Mouse (Mus musculus) liver, embryonic 18 days (tissue): ENCODE measurements around the gene Rmdn3. TPM values are rescaled to one million over a fixed set of nuclear protein-coding genes. Genes with fewer than 3 reads are reported as not detected.

Source experiments
- polyA plus RNA-seq: library from polyadenylated mRNA; depleted of rRNA; stranded (reverse); fragments of >200 nt; gene quantifications from 2 replicates; pipeline ENCODE4 v1.2.3, GENCODE M21; 2012; rRNA removed

Rmdn3 gene
- polyA plus RNA-seq, result 19.7 and 22.1 TPM in 2 replicates

DNA sequence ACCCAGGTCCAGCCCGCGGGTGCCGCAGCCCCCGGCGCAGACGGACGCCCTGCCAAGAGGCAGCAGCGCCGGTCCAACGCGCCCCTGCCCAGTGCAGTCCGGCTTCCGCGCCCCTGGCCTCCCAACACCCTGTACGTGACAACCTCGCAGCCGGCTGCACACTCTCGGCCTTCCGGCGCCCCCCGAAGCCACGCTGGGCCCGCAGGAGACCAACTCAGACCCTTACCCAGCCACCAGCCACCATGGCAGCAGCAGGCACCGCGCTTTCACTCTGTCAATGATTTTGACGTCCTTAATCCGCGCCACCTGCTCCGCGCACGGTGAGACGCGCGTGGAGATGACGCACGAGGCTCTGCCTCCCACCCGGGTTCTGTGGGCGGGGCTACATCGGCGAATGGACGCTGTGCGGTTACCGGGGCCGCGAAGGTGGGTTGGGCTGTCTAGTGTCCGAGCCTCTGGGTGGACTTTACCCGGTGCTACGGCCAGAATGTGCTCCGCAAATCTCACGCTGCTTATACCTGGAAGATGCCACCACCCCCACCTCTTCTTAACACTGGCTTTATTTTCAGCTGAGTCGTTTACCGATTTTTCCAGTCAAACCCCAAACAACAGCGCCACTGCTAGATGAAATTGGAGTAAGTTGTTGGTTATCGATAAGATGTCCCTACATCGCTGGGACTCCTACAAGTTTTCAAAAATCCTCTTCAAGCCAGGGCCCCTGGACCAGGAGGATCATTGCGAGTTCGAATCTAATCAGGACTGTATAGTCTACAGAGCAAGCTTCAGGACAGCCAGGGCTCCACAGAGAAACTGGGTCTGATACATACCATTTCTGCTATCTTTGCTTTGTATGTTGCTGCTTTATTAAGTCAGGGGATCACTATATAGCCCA is at the start of gene Rmdn3:
TSS of gene Rmdn3 (minus strand) at position 354 of the 892 bp plus-strand sequence.

DNA sequence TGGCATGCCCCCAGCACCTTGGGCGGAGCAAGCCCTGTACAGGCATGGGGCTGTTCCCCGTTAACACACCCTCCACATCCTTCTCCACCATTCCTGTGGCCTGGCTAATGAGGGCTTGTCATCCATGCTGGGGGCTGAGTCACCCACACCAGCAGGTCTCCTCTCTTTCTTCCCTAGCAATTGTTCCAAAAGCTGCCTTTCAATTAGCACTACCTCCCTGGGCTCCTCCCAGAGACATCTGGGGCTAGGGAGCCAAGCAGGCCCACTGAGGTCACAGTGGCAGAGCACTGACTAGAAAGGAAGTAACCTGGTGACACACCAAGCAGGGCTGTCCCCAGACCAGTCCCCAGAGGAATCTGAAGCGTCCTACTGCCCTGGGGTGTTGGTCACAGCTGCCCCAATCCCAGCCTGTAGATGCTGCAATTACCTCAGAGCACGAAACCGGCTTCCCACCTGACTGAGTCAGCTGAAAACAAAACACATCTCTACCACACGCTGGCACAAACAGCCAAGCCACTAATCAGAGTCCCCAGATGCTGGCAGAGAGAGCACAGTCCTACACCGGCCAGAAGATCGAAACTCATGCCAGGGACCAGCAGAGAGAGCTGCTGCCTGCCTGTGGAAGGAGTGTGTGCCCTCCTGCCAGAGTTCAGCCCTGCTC is 17.3 kb upstream of the Rmdn3 start, which contains the start of gene Gm14137:
TSS of gene Gm14137 (plus strand) at position 519 of the 661 bp plus-strand sequence.

DNA sequence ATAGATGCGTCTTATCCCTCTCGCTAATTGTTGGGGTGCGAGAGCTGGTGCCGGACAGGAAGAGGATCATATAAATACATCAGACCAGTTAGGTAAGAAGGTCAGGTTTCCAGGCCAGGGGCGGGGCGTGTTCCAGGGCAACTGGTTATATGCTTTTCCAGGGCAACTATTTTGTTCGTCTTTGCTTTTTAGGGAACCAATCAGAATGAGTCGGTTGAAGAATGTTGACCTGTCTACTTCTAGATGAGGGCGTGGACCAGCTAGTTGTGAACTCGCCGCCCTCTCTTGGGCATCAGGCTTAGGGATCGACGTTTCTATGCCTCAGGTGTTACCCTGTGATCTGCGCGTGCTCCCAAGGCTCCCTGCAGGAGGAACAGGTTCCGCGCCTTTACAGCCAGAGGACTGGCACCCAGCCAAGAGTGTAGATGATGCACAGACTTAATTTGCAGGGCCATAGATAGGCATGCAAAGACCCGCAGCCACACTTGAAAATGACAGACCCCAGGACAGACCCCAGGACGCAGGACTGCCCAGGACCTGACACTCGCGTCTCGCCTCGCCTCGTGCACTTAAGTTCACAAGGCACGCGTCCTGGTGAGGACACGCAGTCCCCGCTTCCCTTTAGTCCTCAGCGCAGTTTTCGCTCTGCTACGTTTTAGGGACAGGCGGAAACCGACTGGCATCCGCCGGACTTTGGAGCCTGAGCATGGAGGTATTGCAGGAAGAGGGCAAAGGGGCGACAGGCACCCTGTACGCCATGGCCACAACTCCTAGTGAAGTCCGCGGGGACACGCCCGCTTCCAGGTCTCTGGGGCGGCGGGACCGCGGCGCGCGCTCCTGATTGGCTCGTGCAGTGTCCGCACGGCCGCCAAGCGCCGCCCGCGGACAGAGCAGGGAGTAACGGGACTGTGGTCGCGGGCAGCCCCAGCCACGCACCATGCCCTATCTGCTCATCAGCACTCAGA is 10.3 kb upstream of the Rmdn3 start, which contains the start of gene Gchfr:
TSS of gene Gchfr (plus strand) at position 873 of the 965 bp plus-strand sequence.

DNA sequence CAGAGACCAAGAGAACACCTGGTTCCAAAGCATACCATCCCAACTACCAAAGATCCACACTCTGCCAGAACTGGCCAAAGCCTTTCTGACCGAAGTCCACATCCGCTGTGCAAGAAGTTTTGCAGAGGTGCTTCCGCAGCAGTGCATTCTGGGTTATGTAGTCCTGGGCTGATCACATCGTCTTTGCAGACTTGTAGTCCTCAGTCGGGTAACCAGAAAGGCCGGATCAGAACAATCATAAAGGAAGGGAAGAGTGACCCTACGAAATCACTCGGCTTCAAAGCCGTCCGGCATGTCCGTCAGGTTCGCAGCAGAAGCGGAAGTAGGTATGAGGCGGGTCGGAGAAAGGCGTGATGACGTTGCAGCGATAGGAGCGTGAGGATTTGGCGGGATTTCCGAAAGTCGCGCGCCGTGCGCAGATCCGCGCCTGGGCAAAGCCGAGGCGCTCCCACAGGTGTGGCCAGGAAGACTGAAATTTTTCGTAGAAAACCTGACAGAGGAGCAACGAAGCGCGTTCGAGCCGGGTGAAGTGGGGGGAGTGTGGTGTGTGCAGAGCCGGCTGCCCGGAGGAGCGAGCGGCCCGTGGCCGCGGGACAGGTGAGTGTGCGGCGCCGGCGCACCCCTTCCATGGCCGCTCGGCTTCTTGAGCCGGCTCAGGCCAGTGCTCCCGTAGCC is 44.3 kb downstream of the Rmdn3 start, which contains the start of gene Rad51:
TSS of gene Rad51 (plus strand) at position 356 of the 675 bp plus-strand sequence.

Other genes starting within 250 kb of the Rmdn3 start
- 4.7 and 5.1 TPM in 2 replicates for gene Chst14, start 230.5 kb downstream of the Rmdn3 start, polyA plus RNA-seq
- gene Ccdc32, start 127.6 kb downstream of the Rmdn3 start, polyA plus RNA-seq, result 6.6 and 6.8 TPM in 2 replicates
- gene Rpusd2, start 122.2 kb downstream of the Rmdn3 start, polyA plus RNA-seq, result 2.4 and 2.5 TPM in 2 replicates
- 2.6 and 3.0 TPM in 2 replicates for gene Knl1, start 109.9 kb downstream of the Rmdn3 start, polyA plus RNA-seq
- 9.2 and 10.7 TPM in 2 replicates for gene Rad51, start 44.2 kb downstream of the Rmdn3 start, polyA plus RNA-seq
- gene Gchfr, start 10.7 kb upstream of the Rmdn3 start, polyA plus RNA-seq, result 92.5 and 95.7 TPM in 2 replicates
- gene Gm14137, start 17.5 kb upstream of the Rmdn3 start, polyA plus RNA-seq, result 0.01 TPM in 2 replicates
- gene Zfyve19, start 51.6 kb upstream of the Rmdn3 start, polyA plus RNA-seq, result 16.9 and 24.4 TPM in 2 replicates
- 7.8 and 9.4 TPM in 2 replicates for gene Dnajc17, start 51.8 kb upstream of the Rmdn3 start, polyA plus RNA-seq
- gene Ppp1r14d, start 72.9 kb upstream of the Rmdn3 start, polyA plus RNA-seq, result 0.07 TPM in 1 of 2 replicates, not detected in the other
- 0.55 and 0.64 TPM in 2 replicates for gene Spint1, start 80.3 kb upstream of the Rmdn3 start, polyA plus RNA-seq
- gene Rhov, start 114.2 kb upstream of the Rmdn3 start, polyA plus RNA-seq, result 0.08 and 0.11 TPM in 2 replicates
- gene Vps18, start 131.7 kb upstream of the Rmdn3 start, polyA plus RNA-seq, result 4.1 and 4.5 TPM in 2 replicates
- 2.2 and 2.8 TPM in 2 replicates for gene Dll4, start 168.8 kb upstream of the Rmdn3 start, polyA plus RNA-seq
- gene Chac1, start 194.2 kb upstream of the Rmdn3 start, polyA plus RNA-seq, result 0.37 and 0.55 TPM in 2 replicates